In genomic region chr14:19969011-19969521, GRCm38 (mm10) we compare ENCODE assay signal across 11 mouse cellular contexts. TPM values are rescaled to one million over a fixed set of nuclear protein-coding genes. Genes with fewer than 3 reads are reported as not detected.
DNase-seq lines count a peak whose midpoint lies in the region; ATAC-seq and TF ChIP-seq lines count a peak whose summit lies in the region.
"Had no signal": no experiment of that assay in that cellular context is flagged by ENCODE, and none has a peak within 500 bp of the region (broad histone marks: within the 10 kb centered on the region; RNA-seq: fewer than 3 reads in every experiment).

No protein-coding gene starts in this region.

- H3K27ac ChIP-seq in intestine, postnatal 0 days (ENCODE audit: low read depth, low read length): no peak overlapping the region
- H3K27ac ChIP-seq in intestine, embryonic 16.5 days (ENCODE audit: low read length): no peak overlapping the region
- H3K27ac ChIP-seq in CH12.LX (ENCODE audit: insufficient read depth, low read depth): peak overlapping the region; percentile 96
- 0 out of 2 replicates have a peak overlapping the region, but pooled peaks have one; percentile 30 for H3K27ac ChIP-seq in limb, embryonic 10.5 days
- no peak overlapping the region for H3K27ac ChIP-seq in kidney, embryonic 14.5 days (ENCODE audit: low read depth, low read length)
- H3K27ac ChIP-seq: forebrain, embryonic 13.5 days; kidney, embryonic 15.5 days had no signal

- H3K27me3 ChIP-seq in intestine, postnatal 0 days (replicated peaks; ENCODE audit: control insufficient read depth, insufficient read depth, low read length): no peaks in the 10 kb centered on the region
- no peaks in the 10 kb centered on the region for H3K27me3 ChIP-seq in intestine, embryonic 16.5 days (replicated peaks; ENCODE audit: control insufficient read depth, insufficient read depth, low read length)
- H3K27me3 ChIP-seq in CH12.LX (replicated peaks): no peaks in the 10 kb centered on the region
- H3K27me3 ChIP-seq in limb, embryonic 10.5 days (ENCODE audit: low read depth, poor library complexity, severe bottlenecking): no peaks in the 10 kb centered on the region
- H3K27me3 ChIP-seq in kidney, embryonic 14.5 days (ENCODE audit: control insufficient read depth, insufficient read depth, low read length): no peaks in the 10 kb centered on the region
- H3K27me3 ChIP-seq: forebrain, embryonic 13.5 days; kidney, embryonic 15.5 days had no signal

- TF ChIP-seq POLR2A in CH12.LX (IDR thresholded peaks at IDR 0.05; ENCODE audit: low read depth, low read length): no peak

- no peak overlapping the region for H3K4me2 ChIP-seq in intestine, postnatal 0 days (replicated peaks; ENCODE audit: low read depth)
- H3K4me2 ChIP-seq in intestine, embryonic 16.5 days (ENCODE audit: low read depth, low read length): no peak overlapping the region
- H3K4me2 ChIP-seq in CH12.LX (ENCODE audit: insufficient read depth, low read depth, poor library complexity, severe bottlenecking): peak overlapping the region; percentile 100
- H3K4me2 ChIP-seq in kidney, embryonic 14.5 days (replicated peaks; ENCODE audit: low read depth, low read length): no peak overlapping the region
- H3K4me2 ChIP-seq: forebrain, embryonic 13.5 days; kidney, embryonic 15.5 days had no signal

- no peak overlapping the region for H3K4me3 ChIP-seq in intestine, postnatal 0 days (ENCODE audit: low read depth, low read length)
- no peak overlapping the region for H3K4me3 ChIP-seq in intestine, embryonic 16.5 days (ENCODE audit: low read length)
- H3K4me3 ChIP-seq in CH12.LX (replicated peaks in 1 of 3; ENCODE audit: low read depth in 2 of 3, low read length in 2 of 3, poor library complexity in 1 of 3): peak overlapping the region; percentile 40 to 50 (median 47)
- H3K4me3 ChIP-seq in limb, embryonic 10.5 days: no peak overlapping the region
- H3K4me3 ChIP-seq in kidney, embryonic 14.5 days (ENCODE audit: low read length): no peak overlapping the region
- H3K4me3 ChIP-seq: forebrain, embryonic 13.5 days; kidney, embryonic 15.5 days had no signal

- in situ Hi-C loops in CH12.LX (cut with MboI; ENCODE audit: low pct_ligation_motif_present, low pct_unique_long_range_greater_than_20kb, low sequenced_read_pairs): no loop called here

- no peak for ATAC-seq in intestine, postnatal 0 days
- ATAC-seq in intestine, embryonic 16.5 days: no peak
- no peak for ATAC-seq in kidney, embryonic 14.5 days (ENCODE audit: low FRiP score, low TSS enrichment)
- ATAC-seq: forebrain, embryonic 13.5 days had no signal

- peaks cover 40% of the 10 kb centered on the region for H3K79me2 ChIP-seq in CH12.LX (replicated peaks; ENCODE audit: control insufficient read depth, extremely low read depth, insufficient read depth, poor library complexity, severe bottlenecking)

- DNase-seq in 416B (ENCODE audit: low read depth): peak; percentile 44
- no peak for DNase-seq in CH12.LX (ENCODE audit: extremely low read depth)
- no peak for DNase-seq in limb, embryonic 10.5 days (ENCODE audit: low spot score)
- no peak for DNase-seq in right cerebral cortex, postnatal 36 days (ENCODE audit: low spot score in 2 of 2)
- no peak for DNase-seq in gastrocnemius, postnatal 4 days (ENCODE audit: low spot score in 2 of 2)
- DNase-seq: heart, postnatal 36 days had no signal

- no peak; the same call in 1 of the 2 replicates for TF ChIP-seq EP300 in CH12.LX (IDR thresholded peaks at IDR 0.05; ENCODE audit: low read length)

- TF ChIP-seq CTCF in intestine, postnatal 0 days (IDR thresholded peaks at IDR 0.05; ENCODE audit: low read depth): 0 out of 2 replicates have a peak, but pooled peaks have one; percentile 4
- peak; percentile 7 to 75; a peak in 2 of 4 replicates for TF ChIP-seq CTCF in CH12.LX (conservative IDR thresholded peaks at IDR 0.05 in 1 of 2, IDR thresholded peaks at IDR 0.05 in 1 of 2; ENCODE audit: low read depth in 2 of 2, low read length in 2 of 2)

- peak; percentile 41 for TF ChIP-seq RAD21 in CH12.LX (IDR thresholded peaks at IDR 0.05; ENCODE audit: low read depth, low read length)

- no peak overlapping the region for H3K9ac ChIP-seq in intestine, postnatal 0 days (ENCODE audit: low read depth, low read length)
- H3K9ac ChIP-seq in intestine, embryonic 16.5 days (ENCODE audit: low read depth, low read length): no peak overlapping the region
- H3K9ac ChIP-seq in CH12.LX (ENCODE audit: insufficient read depth, low read depth): peak overlapping the region; percentile 65
- no peak overlapping the region for H3K9ac ChIP-seq in kidney, embryonic 14.5 days (ENCODE audit: low read depth, low read length)
- H3K9ac ChIP-seq: forebrain, embryonic 13.5 days; kidney, embryonic 15.5 days had no signal

- H3K9me3 ChIP-seq in intestine, postnatal 0 days (ENCODE audit: control insufficient read depth): no peaks in the 10 kb centered on the region
- H3K9me3 ChIP-seq in intestine, embryonic 16.5 days (ENCODE audit: control insufficient read depth, low read length): no peaks in the 10 kb centered on the region
- no peaks in the 10 kb centered on the region for H3K9me3 ChIP-seq in CH12.LX (replicated peaks; ENCODE audit: low read length)
- no peaks in the 10 kb centered on the region for H3K9me3 ChIP-seq in limb, embryonic 10.5 days (replicated peaks)
- H3K9me3 ChIP-seq in kidney, embryonic 14.5 days (ENCODE audit: control insufficient read depth, low read length): no peaks in the 10 kb centered on the region
- H3K9me3 ChIP-seq: forebrain, embryonic 13.5 days; kidney, embryonic 15.5 days had no signal

- WGBS in intestine, postnatal 0 days: 60% methylated on average over 5 of the region's 5 CpGs
- WGBS in intestine, embryonic 16.5 days: 54% methylated on average over 5 of the region's 5 CpGs
- 62% methylated on average over 5 of the region's 5 CpGs for WGBS in limb, embryonic 10.5 days
- WGBS in kidney, embryonic 14.5 days: 51% methylated on average over 5 of the region's 5 CpGs

- dilution Hi-C loops in CH12.LX (cut with MboI; ENCODE audit: extremely low pct_ligation_motif_present, extremely low pct_unique_long_range_greater_than_20kb, low sequenced_read_pairs): no loop called here

- no peaks in the 10 kb centered on the region for H3K36me3 ChIP-seq in intestine, postnatal 0 days (ENCODE audit: control insufficient read depth, insufficient read depth)
- H3K36me3 ChIP-seq in intestine, embryonic 16.5 days (ENCODE audit: control insufficient read depth, insufficient read depth, low read length): no peaks in the 10 kb centered on the region
- H3K36me3 ChIP-seq in CH12.LX (replicated peaks in 1 of 2; ENCODE audit: control insufficient read depth in 1 of 2, insufficient read depth in 1 of 2, low read length in 1 of 2): peaks cover 0 to 14% of the 10 kb centered on the region in 2 experiments
- peaks cover 3% of the 10 kb centered on the region for H3K36me3 ChIP-seq in limb, embryonic 10.5 days
- no peaks in the 10 kb centered on the region for H3K36me3 ChIP-seq in kidney, embryonic 14.5 days (ENCODE audit: control insufficient read depth, insufficient read depth, low read length)
- H3K36me3 ChIP-seq: kidney, embryonic 15.5 days had no signal

- peaks cover 1% of the 10 kb centered on the region for H3K4me1 ChIP-seq in intestine, postnatal 0 days (replicated peaks; ENCODE audit: control insufficient read depth, insufficient read depth, low read length)
- H3K4me1 ChIP-seq in intestine, embryonic 16.5 days (ENCODE audit: control insufficient read depth, insufficient read depth, low read length): peaks cover 9% of the 10 kb centered on the region
- H3K4me1 ChIP-seq in CH12.LX (ENCODE audit: control insufficient read depth in 1 of 2, insufficient read depth in 2 of 2): peaks cover 28 to 81% of the 10 kb centered on the region in 2 experiments
- H3K4me1 ChIP-seq in limb, embryonic 10.5 days: peaks cover 31% of the 10 kb centered on the region
- H3K4me1 ChIP-seq in kidney, embryonic 14.5 days (ENCODE audit: control insufficient read depth, insufficient read depth, low read length): 0 out of 2 replicates have a peak, but pooled peaks cover 5% of the 10 kb centered on the region

TF ChIP-seq in CH12.LX, 34 proteins besides CTCF, POLR2A, EP300 and RAD21:
- TF ChIP-seq ZNF384 (IDR thresholded peaks at IDR 0.05; ENCODE audit: low read depth, low read length) (peak; percentile 36; the same call in 1 of the 2 replicates), MYC (IDR thresholded peaks at IDR 0.05; ENCODE audit: low read depth, low read length) (peak; percentile 56; the same call in 1 of the 2 replicates), KAT2A (IDR thresholded peaks at IDR 0.05; ENCODE audit: insufficient replicate concordance, low read length) (no peak), SMC3 (IDR thresholded peaks at IDR 0.05; ENCODE audit: low read depth, low read length) (peak; percentile 41), MEF2A (IDR thresholded peaks at IDR 0.05; ENCODE audit: borderline replicate concordance, low read depth, low read length) (0 out of 2 replicates have a peak, but pooled peaks have one; percentile 25), IRF4 (IDR thresholded peaks at IDR 0.05; ENCODE audit: low read depth, low read length) (peak; percentile 67; the same call in 1 of the 2 replicates), ZMIZ1 (IDR thresholded peaks at IDR 0.05; ENCODE audit: low read depth, low read length) (no peak), SIN3A (IDR thresholded peaks at IDR 0.05; ENCODE audit: low read length) (peak; percentile 21; the same call in 1 of the 2 replicates)

RNA-seq across cellular contexts. Expression of gene Gng2, which starts 8.4 kb away (rescaled TPM):
- polyA plus RNA-seq in intestine, postnatal 0 days (2015; fragmentation: Nextera tagmentation; extraction: Ambion mirVana): 22.2 and 22.6 TPM in 2 replicates
- 40.5 and 49.1 TPM in 2 replicates for polyA plus RNA-seq in intestine, embryonic 16.5 days (2015; fragmentation: Nextera tagmentation; extraction: Ambion mirVana)
- total RNA-seq in CH12.LX (2012; rRNA removed): 62.9 and 63.4 TPM in 2 replicates
- total RNA-seq in CH12.LX (2014; rRNA removed): 61.8 and 67.7 TPM in 2 replicates
- polyA plus RNA-seq in CH12.LX (2012; ENCODE audit: insufficient read length, low read depth): 52.1 and 70.0 TPM in 2 replicates
- 63.9 and 72.1 TPM in 2 replicates for polyA plus RNA-seq in limb, embryonic 10.5 days (2016; fragmentation: Nextera tagmentation; extraction: Ambion mirVana)
- total RNA-seq in gastrocnemius, postnatal 4 days (2021): 10 to 100 TPM; 28.0 to 34.7 TPM
- 51.5 and 52.9 TPM in 2 replicates for polyA plus RNA-seq in kidney, embryonic 14.5 days (2014; fragmentation: Nextera tagmentation; extraction: Ambion mirVana)

Comparison
In these comparisons a context has a peak if more than half of its experiments do, and no peak if none do; other contexts are left out.
1. H3K27ac ChIP-seq: peak in CH12.LX (single experiment) and limb, embryonic 10.5 days (single experiment); none in intestine, postnatal 0 days (single experiment), intestine, embryonic 16.5 days (single experiment) and kidney, embryonic 14.5 days (single experiment).
2. H3K4me3 ChIP-seq: peak in CH12.LX (3 of 3); none in intestine, postnatal 0 days (single experiment), intestine, embryonic 16.5 days (single experiment), limb, embryonic 10.5 days (single experiment) and kidney, embryonic 14.5 days (single experiment).